Mouse (Mus musculus): Measurements from ENCODE around the gene Gadd45b. TPM values are rescaled to one million over a fixed set of nuclear protein-coding genes. Genes with fewer than 3 reads are reported as not detected.

Gene Gadd45b
- polyA plus RNA-seq, 1 experiment from 2014 or later: 39.8 TPM

- ATAC-seq (ENCODE audit: insufficient number of reproducible peaks, insufficient read depth, low FRiP score, low read depth): no peak
- Histone ChIP-seq H3K4me2 (ENCODE audit: low read length) (peak overlapping the region; percentile 98), H3K4me3 (ENCODE audit: control insufficient read depth in 1 of 2, insufficient read depth in 1 of 2, low read depth in 1 of 2, low read length in 2 of 2) (peak overlapping the region; percentile 19 to 90), H3K36me3 (ENCODE audit: control insufficient read depth, insufficient read depth, low read length) (no peaks in the 10 kb centered on the region; the same call in 1 of the 2 replicates), H3K27me3 (ENCODE audit: control insufficient read depth, insufficient read depth, low read length) (no peaks in the 10 kb centered on the region), H3K27ac (replicated peaks in 1 of 2; ENCODE audit: control insufficient read depth in 1 of 2, insufficient read depth in 1 of 2, low read depth in 2 of 2, low read length in 2 of 2) (peak overlapping the region in 1 of 2 experiments; percentile 67; a peak in 2 of 4 replicates), H3K9ac (ENCODE audit: low read length) (peak overlapping the region; percentile 96), H3K9me3 (ENCODE audit: control insufficient read depth, low read length) (no peaks in the 10 kb centered on the region), H3K4me1 (ENCODE audit: control insufficient read depth in 2 of 2, insufficient read depth in 2 of 2, low read length in 2 of 2) (peaks cover 56 to 80% of the 10 kb centered on the region in 2 experiments)
- WGBS: 4% methylated on average over 21 of the region's 21 CpGs
Measured at GRCm38 (mm10) chr10:80933421-80933979, 3.6 kb downstream of the Gadd45b start.

DNA sequence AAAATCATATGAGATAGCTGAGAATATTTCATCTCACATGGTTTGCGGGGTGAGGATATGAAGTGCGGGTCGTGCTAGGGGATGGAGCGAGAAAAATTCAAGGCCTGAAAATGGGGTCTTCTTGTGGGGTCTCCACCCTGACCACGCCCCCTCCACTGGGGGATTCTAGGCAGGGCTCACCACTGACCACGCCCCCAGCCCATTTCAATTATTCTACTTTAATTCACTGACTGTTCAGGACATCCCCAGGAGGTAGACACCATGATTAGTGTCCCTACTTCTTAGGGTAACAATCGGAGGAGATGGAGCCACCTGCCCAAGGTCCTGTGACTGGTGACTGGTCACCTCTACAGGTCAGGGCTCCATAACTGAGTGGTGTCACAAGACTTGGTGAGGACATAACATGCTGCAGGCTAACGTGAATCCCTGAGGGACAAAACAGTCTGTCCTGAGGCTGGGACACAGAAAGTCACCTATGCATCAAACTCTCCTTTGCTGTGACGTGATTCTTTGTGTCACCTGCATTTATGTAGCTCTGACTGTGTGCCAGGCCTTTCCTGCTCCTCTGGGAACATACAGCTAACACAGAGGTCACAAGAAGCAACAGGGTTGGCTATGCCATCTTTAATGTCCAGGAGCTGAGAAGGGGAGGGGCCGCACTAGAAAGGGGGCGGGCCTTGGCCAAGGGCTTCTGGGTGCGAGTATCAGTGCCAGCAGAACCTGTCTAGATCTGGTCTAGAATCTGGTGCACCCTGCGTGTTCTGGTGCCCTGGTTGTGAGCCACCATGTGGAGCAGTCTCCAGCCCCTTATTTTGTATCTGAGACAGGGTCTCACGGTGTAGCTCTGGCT, 4.5 kb downstream of the Gadd45b start:
- H3K9ac ChIP-seq (ENCODE audit: low read length): no peak overlapping the region
- 62% methylated on average over 14 of the region's 14 CpGs for WGBS
- H3K27ac ChIP-seq (replicated peaks in 1 of 2; ENCODE audit: control insufficient read depth in 1 of 2, insufficient read depth in 1 of 2, low read depth in 2 of 2, low read length in 2 of 2): peak overlapping the region in 1 of 2 experiments; percentile 67; a peak in 1 of 4 replicates
- no peak for ATAC-seq (ENCODE audit: insufficient number of reproducible peaks, insufficient read depth, low FRiP score, low read depth)
- no peak overlapping the region for H3K4me3 ChIP-seq (ENCODE audit: control insufficient read depth in 1 of 2, insufficient read depth in 1 of 2, low read depth in 1 of 2, low read length in 2 of 2)
- peak overlapping the region; percentile 98; the same call in 1 of the 2 replicates for H3K4me2 ChIP-seq (ENCODE audit: low read length)
- H3K36me3 ChIP-seq (ENCODE audit: control insufficient read depth, insufficient read depth, low read length): no peaks in the 10 kb centered on the region; the same call in 1 of the 2 replicates
- no peaks in the 10 kb centered on the region for H3K27me3 ChIP-seq (ENCODE audit: control insufficient read depth, insufficient read depth, low read length)
- H3K9me3 ChIP-seq (ENCODE audit: control insufficient read depth, low read length): no peaks in the 10 kb centered on the region
- H3K4me1 ChIP-seq (ENCODE audit: control insufficient read depth in 2 of 2, insufficient read depth in 2 of 2, low read length in 2 of 2): peaks cover 64 to 86% of the 10 kb centered on the region in 2 experiments

GRCm38 (mm10) chr10:80935241-80935640, 5.4 kb downstream of the Gadd45b start:
- Histone ChIP-seq H3K4me2 (ENCODE audit: low read length) (peak overlapping the region; percentile 82), H3K4me1 (ENCODE audit: control insufficient read depth in 2 of 2, insufficient read depth in 2 of 2, low read length in 2 of 2) (peaks cover 73 to 94% of the 10 kb centered on the region in 2 experiments), H3K9ac (ENCODE audit: low read length) (peak overlapping the region; percentile 83), H3K27me3 (ENCODE audit: control insufficient read depth, insufficient read depth, low read length) (no peaks in the 10 kb centered on the region), H3K4me3 (ENCODE audit: control insufficient read depth in 1 of 2, insufficient read depth in 1 of 2, low read depth in 1 of 2, low read length in 2 of 2) (no peak overlapping the region), H3K9me3 (ENCODE audit: control insufficient read depth, low read length) (no peaks in the 10 kb centered on the region), H3K27ac (replicated peaks in 1 of 2; ENCODE audit: control insufficient read depth in 1 of 2, insufficient read depth in 1 of 2, low read depth in 2 of 2, low read length in 2 of 2) (peak overlapping the region in 1 of 2 experiments; percentile 89; a peak in 3 of 4 replicates), H3K36me3 (ENCODE audit: control insufficient read depth, insufficient read depth, low read length) (no peaks in the 10 kb centered on the region; the same call in 1 of the 2 replicates)
- no peak for ATAC-seq (ENCODE audit: insufficient number of reproducible peaks, insufficient read depth, low FRiP score, low read depth)
- WGBS: 34% methylated on average over 3 of the region's 3 CpGs

GRCm38 (mm10) chr10:80935698-80936097, 5.8 kb downstream of the Gadd45b start:
- H3K4me3 ChIP-seq (ENCODE audit: control insufficient read depth in 1 of 2, insufficient read depth in 1 of 2, low read depth in 1 of 2, low read length in 2 of 2): peak overlapping the region; percentile 44 to 50
- 15% methylated on average over 17 of the region's 17 CpGs for WGBS
- H3K9me3 ChIP-seq (ENCODE audit: control insufficient read depth, low read length): no peaks in the 10 kb centered on the region
- H3K9ac ChIP-seq (ENCODE audit: low read length): peak overlapping the region; percentile 83
- no peaks in the 10 kb centered on the region for H3K27me3 ChIP-seq (ENCODE audit: control insufficient read depth, insufficient read depth, low read length)
- no peaks in the 10 kb centered on the region; the same call in 1 of the 2 replicates for H3K36me3 ChIP-seq (ENCODE audit: control insufficient read depth, insufficient read depth, low read length)
- peak overlapping the region; percentile 65 to 89 for H3K27ac ChIP-seq (replicated peaks in 1 of 2; ENCODE audit: control insufficient read depth in 1 of 2, insufficient read depth in 1 of 2, low read depth in 2 of 2, low read length in 2 of 2)
- H3K4me1 ChIP-seq (ENCODE audit: control insufficient read depth in 2 of 2, insufficient read depth in 2 of 2, low read length in 2 of 2): peaks cover 77 to 98% of the 10 kb centered on the region in 2 experiments
- peak overlapping the region; percentile 82 for H3K4me2 ChIP-seq (ENCODE audit: low read length)
- ATAC-seq (ENCODE audit: insufficient number of reproducible peaks, insufficient read depth, low FRiP score, low read depth): no peak

- peak; percentile 49 for ATAC-seq (ENCODE audit: insufficient number of reproducible peaks, insufficient read depth, low FRiP score, low read depth)
Measured at GRCm38 (mm10) chr10:80936135-80936809, 6.4 kb downstream of the Gadd45b start.

GRCm38 (mm10) chr10:80936810-80937164, 6.9 kb downstream of the Gadd45b start:
- Histone ChIP-seq H3K4me2 (ENCODE audit: low read length) (peak overlapping the region; percentile 82), H3K9me3 (ENCODE audit: control insufficient read depth, low read length) (no peaks in the 10 kb centered on the region), H3K27me3 (ENCODE audit: control insufficient read depth, insufficient read depth, low read length) (no peaks in the 10 kb centered on the region), H3K9ac (ENCODE audit: low read length) (peak overlapping the region; percentile 83; the same call in 1 of the 2 replicates), H3K4me1 (ENCODE audit: control insufficient read depth in 2 of 2, insufficient read depth in 2 of 2, low read length in 2 of 2) (peaks cover 78 to 98% of the 10 kb centered on the region in 2 experiments), H3K36me3 (ENCODE audit: control insufficient read depth, insufficient read depth, low read length) (no peaks in the 10 kb centered on the region; the same call in 1 of the 2 replicates), H3K27ac (replicated peaks in 1 of 2; ENCODE audit: control insufficient read depth in 1 of 2, insufficient read depth in 1 of 2, low read depth in 2 of 2, low read length in 2 of 2) (peak overlapping the region; percentile 6 to 89; a peak in 3 of 4 replicates), H3K4me3 (ENCODE audit: control insufficient read depth in 1 of 2, insufficient read depth in 1 of 2, low read depth in 1 of 2, low read length in 2 of 2) (peak overlapping the region in 1 of 2 experiments; percentile 50; a peak in 2 of 4 replicates)
- WGBS: 7% methylated on average over 6 of the region's 6 CpGs
- ATAC-seq (ENCODE audit: insufficient number of reproducible peaks, insufficient read depth, low FRiP score, low read depth): no peak

More at GRCm38 (mm10) chr10:80936135-80936809, 6.4 kb downstream of the Gadd45b start:
- Histone ChIP-seq H3K27ac (replicated peaks in 1 of 2; ENCODE audit: control insufficient read depth in 1 of 2, insufficient read depth in 1 of 2, low read depth in 2 of 2, low read length in 2 of 2) (peak overlapping the region; percentile 65 to 89), H3K4me2 (ENCODE audit: low read length) (peak overlapping the region; percentile 82), H3K4me3 (ENCODE audit: control insufficient read depth in 1 of 2, insufficient read depth in 1 of 2, low read depth in 1 of 2, low read length in 2 of 2) (peak overlapping the region; percentile 44 to 50), H3K9ac (ENCODE audit: low read length) (peak overlapping the region; percentile 83), H3K27me3 (ENCODE audit: control insufficient read depth, insufficient read depth, low read length) (no peaks in the 10 kb centered on the region), H3K4me1 (ENCODE audit: control insufficient read depth in 2 of 2, insufficient read depth in 2 of 2, low read length in 2 of 2) (peaks cover 80 to 98% of the 10 kb centered on the region in 2 experiments), H3K36me3 (ENCODE audit: control insufficient read depth, insufficient read depth, low read length) (no peaks in the 10 kb centered on the region; the same call in 1 of the 2 replicates), H3K9me3 (ENCODE audit: control insufficient read depth, low read length) (no peaks in the 10 kb centered on the region)
- WGBS: 1% methylated on average over 36 of the region's 37 CpGs

DNA sequence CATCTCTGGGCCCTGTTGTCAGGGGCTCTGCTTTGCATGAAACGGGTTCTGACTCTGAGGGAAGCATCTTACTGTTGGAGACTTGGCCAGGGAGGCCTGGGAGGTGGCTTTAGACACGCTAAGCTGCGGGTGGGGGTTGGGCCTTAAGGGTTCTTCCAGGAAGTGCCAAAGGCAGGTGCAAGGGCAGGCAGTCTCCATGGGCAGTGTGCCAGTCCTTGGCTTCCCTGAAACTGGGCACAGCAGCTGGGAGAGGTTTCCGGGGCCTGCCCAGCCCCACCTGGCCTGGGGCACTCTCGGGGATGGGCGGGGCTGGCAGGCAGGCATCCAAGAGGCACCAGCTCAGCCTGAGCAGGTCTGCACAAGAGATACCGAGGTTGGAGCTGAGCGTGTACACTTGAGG, 7.8 kb downstream of the Gadd45b start:
- H3K4me2 ChIP-seq (ENCODE audit: low read length): peak overlapping the region; percentile 28; the same call in 1 of the 2 replicates
- H3K9me3 ChIP-seq (ENCODE audit: control insufficient read depth, low read length): no peaks in the 10 kb centered on the region
- 0 out of 2 replicates have a peak overlapping the region, but pooled peaks have one; percentile 34 for H3K9ac ChIP-seq (ENCODE audit: low read length)
- H3K27me3 ChIP-seq (ENCODE audit: control insufficient read depth, insufficient read depth, low read length): no peaks in the 10 kb centered on the region
- peak overlapping the region; percentile 1 to 89; a peak in 2 of 4 replicates for H3K27ac ChIP-seq (replicated peaks in 1 of 2; ENCODE audit: control insufficient read depth in 1 of 2, insufficient read depth in 1 of 2, low read depth in 2 of 2, low read length in 2 of 2)
- H3K4me1 ChIP-seq (ENCODE audit: control insufficient read depth in 2 of 2, insufficient read depth in 2 of 2, low read length in 2 of 2): peaks cover 73 to 93% of the 10 kb centered on the region in 2 experiments
- H3K36me3 ChIP-seq (ENCODE audit: control insufficient read depth, insufficient read depth, low read length): no peaks in the 10 kb centered on the region
- WGBS: 28% methylated on average over 8 of the region's 8 CpGs
- no peak overlapping the region for H3K4me3 ChIP-seq (ENCODE audit: control insufficient read depth in 1 of 2, insufficient read depth in 1 of 2, low read depth in 1 of 2, low read length in 2 of 2)
- ATAC-seq (ENCODE audit: insufficient number of reproducible peaks, insufficient read depth, low FRiP score, low read depth): no peak
